Mouse (Mus musculus) c-Kit-positive CD71-positive TER-119-positive erythroid progenitor cells, embryonic 14.5 days (primary cell): Measurements from ENCODE around the gene St3gal4.
"Not testable (repeated sequence)": the region's sequence is repeated elsewhere in the genome, so short reads cannot be mapped to it uniquely, and the experiment has no call there.

ENCODE experiments used
- DNase-seq: peaks from one replicate; pipeline ENCODE4 v3.0.0-alpha.2; 2013; ENCODE audit warnings: low spot score

St3gal4 gene

GRCm38 (mm10) chr9:35119168-35119567 is at the start of gene St3gal4:
TSS of gene St3gal4 (minus strand) at chr9:35119268.
- no peak for DNase-seq

DNA sequence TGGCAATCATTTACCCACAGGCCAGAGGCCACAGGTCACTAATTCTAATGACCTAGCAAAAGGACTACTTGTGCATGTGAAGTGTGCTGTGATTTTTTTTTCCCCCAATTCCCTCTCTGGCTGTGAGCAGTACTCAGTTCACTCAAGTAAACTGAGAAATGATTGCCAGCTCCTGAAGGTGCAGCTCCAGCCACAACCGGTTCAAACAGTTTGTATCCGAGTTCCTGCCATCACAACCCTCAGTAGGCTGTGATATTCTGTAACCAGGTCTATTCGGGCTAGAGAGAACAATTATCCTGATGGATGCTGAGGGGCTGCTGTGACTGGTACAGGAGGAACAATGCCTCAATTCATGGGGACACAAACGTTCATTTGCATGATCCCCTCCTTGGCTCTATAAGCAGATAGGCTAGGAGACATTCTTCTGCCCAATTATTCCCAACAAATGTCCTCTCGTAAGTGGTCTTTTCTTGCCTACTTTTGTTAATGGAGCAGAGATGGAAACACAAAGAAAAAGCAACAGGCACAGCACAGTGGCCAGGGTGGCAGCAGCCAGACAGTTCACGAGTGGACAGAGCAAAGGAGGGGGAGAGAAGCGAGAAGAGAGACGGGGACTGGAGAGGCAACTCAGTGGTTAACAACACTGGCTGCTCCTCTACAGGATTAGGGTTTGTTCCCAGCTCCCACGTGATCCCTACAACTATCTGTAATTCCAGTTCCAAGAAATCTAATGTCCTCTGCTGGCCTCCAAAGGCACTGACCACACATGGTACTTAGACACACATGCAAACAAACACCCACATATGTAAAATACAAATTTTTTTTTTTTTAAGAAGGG is 47.9 kb upstream of the St3gal4 start:
- DNase-seq: no peak

- peak; percentile 29 for DNase-seq
Observed at GRCm38 (mm10) chr9:35166144-35166797, 47.2 kb upstream of the St3gal4 start.

DNA sequence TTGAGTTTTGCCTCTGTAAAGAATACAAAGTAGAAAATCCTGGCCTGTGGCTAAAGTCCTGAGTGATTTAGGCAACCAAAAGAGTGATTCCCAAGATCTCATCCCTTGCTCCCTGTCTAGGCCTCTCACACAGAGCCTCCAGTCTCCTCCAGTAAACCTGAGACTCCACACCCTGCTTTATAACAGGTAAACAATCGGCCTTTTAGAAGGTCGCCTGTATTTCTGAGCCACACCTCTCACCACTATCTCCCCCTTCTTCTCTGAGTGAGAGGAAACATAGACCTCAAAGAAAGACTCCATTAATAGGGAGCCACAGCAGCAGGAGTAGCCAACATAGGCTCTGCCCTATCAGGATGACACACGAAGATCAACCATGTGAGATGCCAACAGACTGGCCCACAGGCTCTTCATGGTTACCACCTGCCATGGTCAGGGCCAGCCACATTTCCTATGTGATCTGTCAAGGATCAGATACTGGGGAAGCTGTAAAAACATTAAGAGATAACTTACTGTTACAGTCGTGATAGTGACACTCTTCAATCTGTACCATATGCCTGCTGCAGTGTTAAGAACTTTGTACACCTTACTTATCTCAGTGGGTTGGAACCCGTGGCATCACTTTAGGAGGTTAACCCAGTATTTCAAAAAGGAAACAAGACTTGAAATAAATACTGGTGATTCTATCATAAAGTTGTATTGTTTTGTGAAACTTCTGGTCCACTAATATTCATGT is 45.2 kb upstream of the St3gal4 start:
- DNase-seq: no peak

- no peak for DNase-seq
Observed at GRCm38 (mm10) chr9:35163011-35163690, 44.1 kb upstream of the St3gal4 start.

- no peak for DNase-seq
Observed at GRCm38 (mm10) chr9:35161721-35162120, 42.7 kb upstream of the St3gal4 start.

DNA sequence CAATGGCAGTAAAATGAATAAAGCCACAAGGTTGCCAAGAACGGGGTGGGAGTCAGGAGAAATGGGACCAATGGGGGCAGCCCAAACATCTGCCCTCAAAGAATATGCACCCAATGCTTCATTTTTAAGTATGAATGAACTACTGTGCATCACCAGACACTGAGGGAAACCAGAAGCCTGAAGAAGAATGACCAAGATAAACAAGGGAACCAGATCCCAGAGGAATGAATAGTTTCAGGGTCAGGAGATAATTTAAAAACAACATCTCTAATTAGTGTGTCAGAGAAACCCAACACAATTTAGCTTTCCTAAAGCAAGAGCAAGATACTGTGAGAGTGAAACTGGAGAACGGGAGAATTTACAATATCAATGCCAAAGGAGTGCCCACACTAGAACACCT is 41.6 kb upstream of the St3gal4 start:
- no peak for DNase-seq

DNA sequence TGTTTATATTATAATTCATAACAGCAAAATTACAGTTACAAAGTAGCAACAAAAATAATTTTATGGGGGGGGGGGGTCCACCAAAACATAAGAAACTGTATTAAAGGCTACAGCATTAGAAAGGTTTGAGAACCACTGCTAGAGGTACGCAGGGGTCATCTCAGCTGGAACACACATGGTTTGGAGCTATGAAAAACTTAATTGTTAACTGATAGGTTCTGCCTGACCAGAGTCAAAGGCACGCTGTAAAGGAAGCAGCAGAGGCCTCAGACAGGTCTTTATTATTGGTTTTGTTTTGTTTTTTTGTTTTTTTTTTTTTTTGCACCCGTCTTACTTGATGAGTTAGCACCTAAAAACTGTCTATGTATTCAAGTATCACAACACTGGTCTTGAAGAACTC is 39.4 kb upstream of the St3gal4 start:
- no peak for DNase-seq

- no peak for DNase-seq
Observed at GRCm38 (mm10) chr9:35156862-35157261, 37.8 kb upstream of the St3gal4 start.

GRCm38 (mm10) chr9:35156002-35156710 is 37.1 kb upstream of the St3gal4 start:
- no peak for DNase-seq

- DNase-seq: no peak
Observed at GRCm38 (mm10) chr9:35152923-35153322, 33.9 kb upstream of the St3gal4 start.

- not testable (repeated sequence) for DNase-seq
Observed at GRCm38 (mm10) chr9:35148822-35149221, 29.8 kb upstream of the St3gal4 start.

DNA sequence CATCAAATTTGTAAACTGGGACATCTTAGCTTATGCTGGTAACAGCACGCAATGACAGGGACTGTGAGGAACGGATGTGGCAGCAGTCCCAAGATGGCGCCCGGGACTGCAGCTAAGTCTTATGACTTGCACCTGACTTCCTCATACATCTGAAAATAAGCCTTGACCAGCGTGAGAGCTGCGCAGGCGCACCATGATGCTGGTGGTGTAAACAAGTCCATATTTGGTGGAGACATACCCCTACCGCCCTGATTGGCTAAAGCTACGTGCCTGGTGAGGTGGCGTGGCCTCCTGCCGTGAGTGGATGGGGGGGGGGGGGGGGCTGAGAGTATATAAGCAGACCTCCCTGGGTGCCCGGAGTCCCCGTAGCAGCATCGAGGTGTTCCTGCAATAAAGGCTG is 28.2 kb upstream of the St3gal4 start:
- DNase-seq: not testable (repeated sequence)

DNA sequence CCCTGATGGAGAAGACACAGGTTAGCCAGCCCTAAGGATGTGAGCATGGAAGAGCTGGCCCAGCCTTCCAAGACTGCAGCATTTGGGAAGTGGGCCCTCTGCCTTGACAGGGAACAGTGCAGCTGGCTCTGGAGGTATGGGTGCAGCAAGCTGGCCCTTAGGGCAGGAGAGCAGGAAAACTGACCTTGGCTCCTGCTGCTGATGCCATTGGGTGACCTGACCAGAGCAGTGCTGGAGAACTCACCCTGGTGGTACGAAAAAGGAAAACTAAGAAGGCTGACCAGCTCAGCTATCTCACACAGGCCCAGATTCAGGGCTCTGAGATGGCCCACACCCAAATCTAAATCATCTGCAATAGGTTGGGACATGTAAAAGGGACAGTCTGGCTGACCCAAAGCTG is 26.8 kb upstream of the St3gal4 start:
- no peak for DNase-seq

GRCm38 (mm10) chr9:35145118-35145517 is 26.1 kb upstream of the St3gal4 start:
- no peak for DNase-seq

- no peak for DNase-seq
Observed at GRCm38 (mm10) chr9:35142221-35142620, 23.2 kb upstream of the St3gal4 start.

DNA sequence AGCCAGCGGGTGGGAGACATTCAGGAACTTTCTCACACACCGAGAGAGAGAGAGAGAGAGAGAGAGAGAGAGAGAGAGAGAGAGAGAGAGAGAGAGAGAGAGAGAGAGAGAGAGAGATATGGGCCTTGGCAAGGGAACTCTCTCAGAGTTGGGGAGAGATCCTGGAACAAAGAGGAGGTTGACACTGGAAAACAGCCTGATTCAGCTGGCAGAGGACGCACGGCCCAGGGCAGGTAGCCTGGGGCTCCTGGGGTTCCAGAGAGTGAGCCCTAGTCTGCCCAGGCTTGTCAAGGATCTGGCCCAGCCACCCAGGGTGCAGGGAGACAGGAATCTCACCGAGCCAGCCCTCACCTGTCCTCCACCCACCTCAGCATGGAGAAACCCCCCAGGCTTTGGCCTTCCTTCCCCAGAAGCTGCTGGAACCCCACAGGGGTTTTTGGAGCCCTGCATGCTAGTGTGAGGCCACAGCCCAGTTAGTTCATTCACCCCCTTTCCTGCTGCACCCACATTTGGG is 20.2 kb upstream of the St3gal4 start:
- no peak for DNase-seq

- no peak for DNase-seq
Observed at GRCm38 (mm10) chr9:35138029-35138428, 19.0 kb upstream of the St3gal4 start.

DNA sequence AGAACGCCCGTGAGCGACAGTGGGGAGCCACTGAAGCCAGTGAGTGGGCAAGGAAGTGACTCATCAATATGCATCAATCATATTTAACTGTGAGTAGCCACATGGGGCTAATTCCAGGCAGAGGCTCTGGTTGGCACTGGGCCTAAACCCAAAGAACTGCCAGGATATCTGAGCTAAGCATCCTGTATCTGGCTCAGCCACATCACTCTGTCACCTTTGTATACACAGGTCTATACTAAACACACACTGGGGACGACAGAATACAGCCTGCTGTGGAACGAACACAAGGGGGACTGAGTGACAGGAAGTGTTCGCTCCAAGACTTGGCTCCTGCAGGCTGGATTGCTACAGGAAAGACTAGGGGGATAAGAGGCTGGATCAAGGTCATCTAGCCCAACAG is 16.5 kb upstream of the St3gal4 start:
- no peak for DNase-seq

DNA sequence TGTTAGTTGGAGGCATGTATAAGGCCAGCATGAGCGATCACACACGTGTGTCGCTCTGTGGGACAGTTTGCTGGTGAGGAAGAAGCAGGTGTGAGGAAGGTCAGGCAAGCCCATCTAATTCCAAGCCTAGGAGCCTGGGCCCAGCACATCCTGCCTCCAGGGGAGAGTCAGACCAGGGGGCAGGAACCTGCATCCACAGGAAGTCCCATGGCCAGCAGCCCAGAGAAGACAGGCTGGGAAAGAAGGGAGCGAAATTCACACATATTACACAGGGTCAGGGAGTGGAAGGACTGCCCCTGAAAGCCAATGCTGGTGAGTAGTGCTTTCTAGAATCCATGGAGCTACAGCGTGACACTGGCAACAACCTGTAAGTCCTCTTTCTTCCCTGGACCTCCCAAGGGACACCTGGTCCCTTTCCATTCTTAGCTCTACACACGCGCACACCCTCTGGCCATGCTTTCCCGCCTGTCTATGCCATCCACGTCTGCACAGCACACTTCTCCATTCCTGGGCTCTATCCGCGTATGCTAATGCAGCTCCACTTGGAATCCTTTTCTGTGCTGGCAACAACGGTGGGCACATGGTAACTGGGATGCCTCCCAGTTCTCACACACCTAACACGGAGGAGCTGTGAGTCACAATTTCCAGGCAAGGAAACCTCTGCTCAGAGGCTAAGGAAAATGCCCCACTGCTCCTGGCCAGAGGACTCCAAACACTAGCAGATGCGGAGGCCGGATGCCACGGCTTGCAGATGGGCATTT is 12.7 kb upstream of the St3gal4 start:
- no peak for DNase-seq

DNA sequence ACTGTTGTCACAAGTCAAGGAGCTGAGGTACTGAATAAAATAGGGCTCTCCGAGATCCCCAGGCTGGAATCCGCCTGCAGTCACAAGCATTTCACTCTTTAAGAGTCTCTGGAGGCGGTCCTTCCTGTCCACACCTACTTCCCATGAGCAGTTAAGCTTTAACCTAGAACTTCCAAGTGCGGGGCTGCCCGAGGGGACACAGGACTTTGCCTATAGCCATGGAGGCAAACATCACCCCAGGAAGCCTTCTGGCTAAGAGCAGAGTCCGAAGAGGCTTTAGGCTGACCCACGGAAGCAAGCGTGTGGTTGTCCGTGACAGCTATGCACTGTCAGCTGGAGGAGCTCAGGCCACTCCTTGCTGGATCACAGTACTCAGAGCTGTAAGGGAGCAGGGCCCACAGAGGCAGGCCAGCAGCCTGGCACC is 9.9 kb upstream of the St3gal4 start:
- no peak for DNase-seq
